Mouse (Mus musculus) forebrain, embryonic 16.5 days (tissue): ENCODE measurements around the gene Lman1l. TPM values are rescaled to one million over a fixed set of nuclear protein-coding genes. Genes with fewer than 3 reads are reported as not detected.

Source experiments
- ATAC-seq: fragments of 200-750 bp; cut with Nextera tagmentation; 2 replicates; pipeline ENCODE4 v1.8.0; 2017; ENCODE audit warnings: mild to moderate bottlenecking, moderate library complexity
- H3K27ac ChIP-seq: fragments of 300-500 bp; sonication (generic); 2 replicates; pipeline ENCODE4 v1.5.1; 2014; ENCODE audit warnings: low read length, control low read depth
- H3K27me3 ChIP-seq: fragments of 300-500 bp; sonication (generic); replicated peaks from 2 replicates; pipeline ENCODE4 v1.6.1; 2014; ENCODE audit warnings: low read length; ENCODE audit not compliant: control insufficient read depth, insufficient read depth
- H3K36me3 ChIP-seq: fragments of 300-500 bp; sonication (generic); 2 replicates; pipeline ENCODE4 v1.6.1; 2014; ENCODE audit not compliant: control insufficient read depth, insufficient read depth
- H3K4me1 ChIP-seq: fragments of 300-500 bp; sonication (generic); replicated peaks from 2 replicates; pipeline ENCODE4 v1.6.1; 2014; ENCODE audit warnings: low read length; ENCODE audit not compliant: control insufficient read depth, insufficient read depth
- H3K4me2 ChIP-seq: fragments of 300-500 bp; sonication (generic); 2 replicates; pipeline ENCODE4 v1.6.1; 2014; ENCODE audit warnings: mild to moderate bottlenecking, low read length, control low read depth
- H3K4me3 ChIP-seq: fragments of 300-500 bp; sonication (generic); replicated peaks from 2 replicates; pipeline ENCODE4 v1.5.1; 2014; ENCODE audit warnings: mild to moderate bottlenecking, low read length, control low read depth
- H3K9ac ChIP-seq: fragments of 300-500 bp; sonication (generic); replicated peaks from 2 replicates; pipeline ENCODE4 v1.6.1; 2014; ENCODE audit warnings: low read depth, low read length, control low read depth
- H3K9me3 ChIP-seq: fragments of 300-500 bp; sonication (generic); 2 replicates; pipeline ENCODE4 v1.6.1; 2016; ENCODE audit warnings: low read length; ENCODE audit not compliant: control insufficient read depth
- WGBS: fragments of 180-500 bp; shearing (Covaris S2); extraction: QIAGEN DNeasy Blood & Tissue Kit; methylation state at CpG from one replicate; pipeline ENCODE4 v1.1.7; 2014; 5-methylcytosine and 5-hydroxymethylcytosine counted together
- polyA plus RNA-seq: library from polyadenylated mRNA; unstranded; fragments of >200 nt; fragmentation: Nextera tagmentation; extraction: Ambion mirVana; gene quantifications from 2 replicates; pipeline ENCODE4 v1.2.1, GENCODE M21; 2015

The Lman1l gene
- polyA plus RNA-seq, 1 experiment from 2014 or later, result not detected

- Histone ChIP-seq H3K36me3 (peaks cover 7% of the 10 kb centered on the region), H3K4me1 (peaks cover 12% of the 10 kb centered on the region), H3K27ac (no peak overlapping the region), H3K9ac (0 out of 2 replicates have a peak overlapping the region, but pooled peaks have one; percentile 13), H3K27me3 (no peaks in the 10 kb centered on the region), H3K9me3 (no peaks in the 10 kb centered on the region), H3K4me2 (no peak overlapping the region), H3K4me3 (no peak overlapping the region)
- 38% methylated on average over 8 of the region's 8 CpGs for WGBS
- ATAC-seq, result no peak
These were observed 21.6 kb downstream of the Lman1l start for GRCm38 (mm10) chr9:57598851-57599563.

- ATAC-seq, result no peak
- Histone ChIP-seq H3K4me2 (no peak overlapping the region), H3K9ac (no peak overlapping the region), H3K4me1 (peaks cover 12% of the 10 kb centered on the region), H3K9me3 (no peaks in the 10 kb centered on the region), H3K4me3 (no peak overlapping the region), H3K27me3 (no peaks in the 10 kb centered on the region), H3K27ac (no peak overlapping the region), H3K36me3 (peaks cover 7% of the 10 kb centered on the region)
- WGBS, result 28% methylated on average over 4 of the region's 4 CpGs
These were observed 22.6 kb downstream of the Lman1l start for GRCm38 (mm10) chr9:57597929-57598382.

- H3K9me3 ChIP-seq, result no peaks in the 10 kb centered on the region
- H3K36me3 ChIP-seq, result peaks cover 7% of the 10 kb centered on the region
- H3K4me1 ChIP-seq, result peaks cover 12% of the 10 kb centered on the region
- no peaks in the 10 kb centered on the region for H3K27me3 ChIP-seq
- no peak overlapping the region for H3K9ac ChIP-seq
- 90% methylated on average over 8 of the region's 8 CpGs for WGBS
- H3K4me3 ChIP-seq, result no peak overlapping the region
- ATAC-seq, result no peak
- H3K4me2 ChIP-seq, result no peak overlapping the region
- no peak overlapping the region for H3K27ac ChIP-seq
These were observed 23.3 kb downstream of the Lman1l start for GRCm38 (mm10) chr9:57597265-57597664.

GRCm38 (mm10) chr9:57594174-57594509 is 26.4 kb downstream of the Lman1l start:
- no peak for ATAC-seq
- Histone ChIP-seq H3K4me3 (no peak overlapping the region), H3K9me3 (no peaks in the 10 kb centered on the region), H3K4me1 (peaks cover 12% of the 10 kb centered on the region), H3K9ac (no peak overlapping the region), H3K36me3 (peaks cover 7% of the 10 kb centered on the region), H3K27me3 (no peaks in the 10 kb centered on the region), H3K27ac (no peak overlapping the region), H3K4me2 (no peak overlapping the region)
- 81% methylated on average over 9 of the region's 9 CpGs for WGBS

GRCm38 (mm10) chr9:57593454-57594173 is 27.0 kb downstream of the Lman1l start:
- Histone ChIP-seq H3K27me3 (no peaks in the 10 kb centered on the region), H3K4me2 (no peak overlapping the region), H3K4me1 (peaks cover 15% of the 10 kb centered on the region), H3K9ac (no peak overlapping the region), H3K36me3 (peaks cover 7% of the 10 kb centered on the region), H3K27ac (no peak overlapping the region), H3K9me3 (no peaks in the 10 kb centered on the region), H3K4me3 (no peak overlapping the region)
- WGBS, result 58% methylated on average over 12 of the region's 12 CpGs
- ATAC-seq, result no peak

- no peak for ATAC-seq
- Histone ChIP-seq H3K9me3 (no peaks in the 10 kb centered on the region), H3K36me3 (peaks cover 10% of the 10 kb centered on the region), H3K9ac (no peak overlapping the region), H3K27me3 (no peaks in the 10 kb centered on the region), H3K4me1 (peaks cover 15% of the 10 kb centered on the region), H3K4me3 (no peak overlapping the region), H3K4me2 (no peak overlapping the region; the same call in 1 of the 2 replicates), H3K27ac (no peak overlapping the region)
- 36% methylated on average over 5 of the region's 5 CpGs for WGBS
These were observed 29.8 kb downstream of the Lman1l start for GRCm38 (mm10) chr9:57590726-57591125.

GRCm38 (mm10) chr9:57589224-57590126 is 31.1 kb downstream of the Lman1l start, which contains the start of gene Ulk3:
Ulk3 (plus strand) TSS chr9:57589452.
- Histone ChIP-seq H3K4me2 (peak within 1 kb of the TSS; percentile 76), H3K4me1 (peaks cover 15% of the 10 kb centered on the region), H3K36me3 (peaks cover 3% of the 10 kb centered on the region; the same call in 1 of the 2 replicates), H3K4me3 (peak within 1 kb of the TSS; percentile 79), H3K27me3 (no peaks in the 10 kb centered on the region), H3K9ac (peak within 1 kb of the TSS; percentile 89), H3K9me3 (no peaks in the 10 kb centered on the region), H3K27ac (peak within 1 kb of the TSS; percentile 67)
- ATAC-seq, result peak; percentile 91
- WGBS, result under 1% methylated on average over 58 of the region's 58 CpGs

- Histone ChIP-seq H3K27me3 (no peaks in the 10 kb centered on the region), H3K36me3 (peaks cover 37% of the 10 kb centered on the region), H3K9me3 (no peaks in the 10 kb centered on the region), H3K4me2 (no peak overlapping the region), H3K27ac (no peak overlapping the region), H3K9ac (no peak overlapping the region), H3K4me3 (no peak overlapping the region), H3K4me1 (peaks cover 7% of the 10 kb centered on the region)
- WGBS, result 90% methylated on average over 3 of the region's 3 CpGs
- ATAC-seq, result no peak
These were observed 35.6 kb downstream of the Lman1l start for GRCm38 (mm10) chr9:57584991-57585390.
